Mouse (Mus musculus): ENCODE data around the gene Krtap3-1.

Gene Krtap3-1

GRCm38 (mm10) chr11:99521288-99521860 lies 45.1 kb downstream of the Krtap3-1 start, which contains the start of gene Krt39:
Gene Krt39, minus strand, starts transcription at chr11:99521338.
- in situ Hi-C loops (cut with MboI, MseI) = no loop called here

Measured in T-helper 17 cell (primary cell).